Mouse (Mus musculus): Measurements from ENCODE around the gene B4galnt1. TPM values are rescaled to one million over a fixed set of nuclear protein-coding genes. Genes with fewer than 3 reads are reported as not detected.

The B4galnt1 gene
- polyA plus RNA-seq, 1 experiment from 2014 or later = 93.4 TPM

- Histone ChIP-seq H3K36me3 (ENCODE audit: control insufficient read depth, insufficient read depth, low read length) (peaks cover 28% of the 10 kb centered on the region), H3K27me3 (ENCODE audit: control insufficient read depth, insufficient read depth, low read length) (no peaks in the 10 kb centered on the region), H3K4me1 (ENCODE audit: control insufficient read depth, insufficient read depth, low read length) (peaks cover 16% of the 10 kb centered on the region), H3K27ac (ENCODE audit: low read depth, low read length) (no peak overlapping the region), H3K9ac (replicated peaks; ENCODE audit: low read depth, low read length) (no peak overlapping the region), H3K4me3 (ENCODE audit: low read depth, low read length) (no peak overlapping the region), H3K4me2 (ENCODE audit: low read depth, low read length) (no peak overlapping the region), H3K9me3 (ENCODE audit: control insufficient read depth, low read length) (no peaks in the 10 kb centered on the region)
- ATAC-seq (ENCODE audit: low read depth) = no peak
- WGBS = 67% methylated on average over 5 of the region's 5 CpGs
These were observed 34.0 kb downstream of the B4galnt1 start for GRCm38 (mm10) chr10:127199068-127199467.

- 83% methylated on average over 11 of the region's 11 CpGs for WGBS
These were observed 34.4 kb downstream of the B4galnt1 start for GRCm38 (mm10) chr10:127199474-127199873.

GRCm38 (mm10) chr10:127200279-127200678, 35.3 kb downstream of the B4galnt1 start:
- H3K9me3 ChIP-seq (ENCODE audit: control insufficient read depth, low read length) = no peaks in the 10 kb centered on the region
- no peak overlapping the region for H3K9ac ChIP-seq (replicated peaks; ENCODE audit: low read depth, low read length)
- H3K27ac ChIP-seq (ENCODE audit: low read depth, low read length) = no peak overlapping the region
- WGBS = 87% methylated on average over 8 of the region's 8 CpGs
- H3K4me1 ChIP-seq (ENCODE audit: control insufficient read depth, insufficient read depth, low read length) = peaks cover 7% of the 10 kb centered on the region; the same call in 1 of the 2 replicates
- H3K27me3 ChIP-seq (ENCODE audit: control insufficient read depth, insufficient read depth, low read length) = no peaks in the 10 kb centered on the region
- H3K36me3 ChIP-seq (ENCODE audit: control insufficient read depth, insufficient read depth, low read length) = peaks cover 29% of the 10 kb centered on the region
- no peak for ATAC-seq (ENCODE audit: low read depth)
- no peak overlapping the region for H3K4me3 ChIP-seq (ENCODE audit: low read depth, low read length)
- no peak overlapping the region for H3K4me2 ChIP-seq (ENCODE audit: low read depth, low read length)

More at GRCm38 (mm10) chr10:127199474-127199873, 34.4 kb downstream of the B4galnt1 start:
- H3K9ac ChIP-seq (replicated peaks; ENCODE audit: low read depth, low read length) = no peak overlapping the region
- no peak overlapping the region for H3K4me2 ChIP-seq (ENCODE audit: low read depth, low read length)
- no peaks in the 10 kb centered on the region for H3K27me3 ChIP-seq (ENCODE audit: control insufficient read depth, insufficient read depth, low read length)
- H3K4me1 ChIP-seq (ENCODE audit: control insufficient read depth, insufficient read depth, low read length) = peaks cover 13% of the 10 kb centered on the region
- no peak for ATAC-seq (ENCODE audit: low read depth)
- peaks cover 29% of the 10 kb centered on the region for H3K36me3 ChIP-seq (ENCODE audit: control insufficient read depth, insufficient read depth, low read length)
- no peak overlapping the region for H3K4me3 ChIP-seq (ENCODE audit: low read depth, low read length)
- no peak overlapping the region for H3K27ac ChIP-seq (ENCODE audit: low read depth, low read length)
- H3K9me3 ChIP-seq (ENCODE audit: control insufficient read depth, low read length) = no peaks in the 10 kb centered on the region

GRCm38 (mm10) chr10:127203106-127203505, 38.1 kb downstream of the B4galnt1 start:
- peaks cover 46% of the 10 kb centered on the region for H3K36me3 ChIP-seq (ENCODE audit: control insufficient read depth, insufficient read depth, low read length)
- no peak overlapping the region for H3K9ac ChIP-seq (replicated peaks; ENCODE audit: low read depth, low read length)
- no peak for ATAC-seq (ENCODE audit: low read depth)
- H3K27me3 ChIP-seq (ENCODE audit: control insufficient read depth, insufficient read depth, low read length) = no peaks in the 10 kb centered on the region
- 96% methylated on average over 3 of the region's 3 CpGs for WGBS
- H3K4me1 ChIP-seq (ENCODE audit: control insufficient read depth, insufficient read depth, low read length) = no peaks in the 10 kb centered on the region
- no peaks in the 10 kb centered on the region for H3K9me3 ChIP-seq (ENCODE audit: control insufficient read depth, low read length)
- no peak overlapping the region for H3K27ac ChIP-seq (ENCODE audit: low read depth, low read length)
- no peak overlapping the region for H3K4me3 ChIP-seq (ENCODE audit: low read depth, low read length)
- H3K4me2 ChIP-seq (ENCODE audit: low read depth, low read length) = no peak overlapping the region

- Histone ChIP-seq H3K4me2 (ENCODE audit: low read depth, low read length) (no peak overlapping the region), H3K9me3 (ENCODE audit: control insufficient read depth, low read length) (no peaks in the 10 kb centered on the region), H3K27me3 (ENCODE audit: control insufficient read depth, insufficient read depth, low read length) (no peaks in the 10 kb centered on the region), H3K36me3 (ENCODE audit: control insufficient read depth, insufficient read depth, low read length) (peaks cover 35% of the 10 kb centered on the region), H3K27ac (ENCODE audit: low read depth, low read length) (no peak overlapping the region), H3K9ac (replicated peaks; ENCODE audit: low read depth, low read length) (no peak overlapping the region), H3K4me3 (ENCODE audit: low read depth, low read length) (no peak overlapping the region), H3K4me1 (ENCODE audit: control insufficient read depth, insufficient read depth, low read length) (no peaks in the 10 kb centered on the region)
- WGBS = 87% methylated on average over 5 of the region's 5 CpGs
- no peak for ATAC-seq (ENCODE audit: low read depth)
These were observed 39.6 kb downstream of the B4galnt1 start for GRCm38 (mm10) chr10:127204589-127204988.

GRCm38 (mm10) chr10:127205373-127205772, 40.3 kb downstream of the B4galnt1 start:
- Histone ChIP-seq H3K27me3 (ENCODE audit: control insufficient read depth, insufficient read depth, low read length) (no peaks in the 10 kb centered on the region), H3K4me2 (ENCODE audit: low read depth, low read length) (no peak overlapping the region), H3K36me3 (ENCODE audit: control insufficient read depth, insufficient read depth, low read length) (peaks cover 30% of the 10 kb centered on the region), H3K4me3 (ENCODE audit: low read depth, low read length) (no peak overlapping the region), H3K9ac (replicated peaks; ENCODE audit: low read depth, low read length) (no peak overlapping the region), H3K27ac (ENCODE audit: low read depth, low read length) (no peak overlapping the region), H3K4me1 (ENCODE audit: control insufficient read depth, insufficient read depth, low read length) (peaks cover 6% of the 10 kb centered on the region), H3K9me3 (ENCODE audit: control insufficient read depth, low read length) (no peaks in the 10 kb centered on the region)
- ATAC-seq (ENCODE audit: low read depth) = no peak
- WGBS = 93% methylated on average over 10 of the region's 10 CpGs

- H3K27me3 ChIP-seq (ENCODE audit: control insufficient read depth, insufficient read depth, low read length) = 0 out of 2 replicates have a peak, but pooled peaks cover 3% of the 10 kb centered on the region
- 91% methylated on average over 4 of the region's 4 CpGs for WGBS
- no peak overlapping the region for H3K27ac ChIP-seq (ENCODE audit: low read depth, low read length)
- H3K4me2 ChIP-seq (ENCODE audit: low read depth, low read length) = no peak overlapping the region
- peaks cover 11% of the 10 kb centered on the region for H3K4me1 ChIP-seq (ENCODE audit: control insufficient read depth, insufficient read depth, low read length)
- H3K9ac ChIP-seq (replicated peaks; ENCODE audit: low read depth, low read length) = 0 out of 2 replicates have a peak overlapping the region, but pooled peaks have one; percentile 25
- ATAC-seq (ENCODE audit: low read depth) = no peak
- no peaks in the 10 kb centered on the region for H3K9me3 ChIP-seq (ENCODE audit: control insufficient read depth, low read length)
- no peak overlapping the region for H3K4me3 ChIP-seq (ENCODE audit: low read depth, low read length)
- H3K36me3 ChIP-seq (ENCODE audit: control insufficient read depth, insufficient read depth, low read length) = peaks cover 20% of the 10 kb centered on the region
These were observed 43.9 kb downstream of the B4galnt1 start for GRCm38 (mm10) chr10:127208921-127209320.

GRCm38 (mm10) chr10:127209928-127210570, 45.0 kb downstream of the B4galnt1 start:
- Histone ChIP-seq H3K4me3 (ENCODE audit: low read depth, low read length) (no peak overlapping the region), H3K4me1 (ENCODE audit: control insufficient read depth, insufficient read depth, low read length) (peaks cover 11% of the 10 kb centered on the region), H3K4me2 (ENCODE audit: low read depth, low read length) (peak overlapping the region; percentile 93), H3K9me3 (ENCODE audit: control insufficient read depth, low read length) (no peaks in the 10 kb centered on the region), H3K9ac (replicated peaks; ENCODE audit: low read depth, low read length) (no peak overlapping the region), H3K27ac (ENCODE audit: low read depth, low read length) (no peak overlapping the region), H3K36me3 (ENCODE audit: control insufficient read depth, insufficient read depth, low read length) (peaks cover 17% of the 10 kb centered on the region; the same call in 1 of the 2 replicates), H3K27me3 (ENCODE audit: control insufficient read depth, insufficient read depth, low read length) (0 out of 2 replicates have a peak, but pooled peaks cover 3% of the 10 kb centered on the region)
- ATAC-seq (ENCODE audit: low read depth) = no peak
- 91% methylated on average over 13 of the region's 13 CpGs for WGBS

GRCm38 (mm10) chr10:127210961-127211405, 46.0 kb downstream of the B4galnt1 start:
- no peak overlapping the region for H3K27ac ChIP-seq (ENCODE audit: low read depth, low read length)
- under 1% methylated on average over 25 of the region's 25 CpGs for WGBS
- peaks cover 9% of the 10 kb centered on the region; the same call in 1 of the 2 replicates for H3K36me3 ChIP-seq (ENCODE audit: control insufficient read depth, insufficient read depth, low read length)
- peak; percentile 35 for ATAC-seq (ENCODE audit: low read depth)
- H3K4me1 ChIP-seq (ENCODE audit: control insufficient read depth, insufficient read depth, low read length) = peaks cover 11% of the 10 kb centered on the region
- H3K4me3 ChIP-seq (ENCODE audit: low read depth, low read length) = peak overlapping the region; percentile 84
- H3K9ac ChIP-seq (replicated peaks; ENCODE audit: low read depth, low read length) = peak overlapping the region; percentile 72
- no peaks in the 10 kb centered on the region for H3K9me3 ChIP-seq (ENCODE audit: control insufficient read depth, low read length)
- H3K4me2 ChIP-seq (ENCODE audit: low read depth, low read length) = peak overlapping the region; percentile 93
- 0 out of 2 replicates have a peak, but pooled peaks cover 3% of the 10 kb centered on the region for H3K27me3 ChIP-seq (ENCODE audit: control insufficient read depth, insufficient read depth, low read length)

Data from neural tube, embryonic 14.5 days (tissue).